Mouse (Mus musculus): Measurements from ENCODE around the gene Cdyl. TPM values are rescaled to one million over a fixed set of nuclear protein-coding genes. Genes with fewer than 3 reads are reported as not detected.
A peak's percentile ranks its signal among the peaks of the same experiment; 100 is the strongest.
"Not testable (repeated sequence)": the region's sequence is repeated elsewhere in the genome, so short reads cannot be mapped to it uniquely, and the experiment has no call there.

The Cdyl gene
- total RNA-seq, 4 experiments from 2014 or later, result 8.0 to 9.7 (median 9.2) TPM

DNA sequence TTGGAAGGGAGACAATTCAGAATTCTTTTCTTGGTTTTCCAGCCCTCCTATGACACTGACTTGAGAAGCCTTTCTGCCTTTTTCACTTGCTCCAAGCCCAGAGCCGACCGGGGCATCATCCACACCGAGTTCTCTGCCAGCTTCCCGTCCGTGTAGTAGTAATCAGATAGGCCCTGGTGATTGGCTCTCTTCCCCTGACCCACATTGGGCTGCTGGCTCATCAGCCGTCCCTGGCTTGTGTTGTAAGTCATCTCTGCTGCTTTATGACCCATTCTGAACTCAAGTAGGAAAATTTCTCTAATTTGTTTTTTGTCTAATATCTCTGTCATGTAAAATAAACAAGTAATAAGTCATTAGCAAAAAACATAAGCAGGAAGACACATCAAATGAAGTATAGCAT lies 173.0 kb downstream of the Cdyl start:
- no peak for DNase-seq (ENCODE audit: low spot score)

DNA sequence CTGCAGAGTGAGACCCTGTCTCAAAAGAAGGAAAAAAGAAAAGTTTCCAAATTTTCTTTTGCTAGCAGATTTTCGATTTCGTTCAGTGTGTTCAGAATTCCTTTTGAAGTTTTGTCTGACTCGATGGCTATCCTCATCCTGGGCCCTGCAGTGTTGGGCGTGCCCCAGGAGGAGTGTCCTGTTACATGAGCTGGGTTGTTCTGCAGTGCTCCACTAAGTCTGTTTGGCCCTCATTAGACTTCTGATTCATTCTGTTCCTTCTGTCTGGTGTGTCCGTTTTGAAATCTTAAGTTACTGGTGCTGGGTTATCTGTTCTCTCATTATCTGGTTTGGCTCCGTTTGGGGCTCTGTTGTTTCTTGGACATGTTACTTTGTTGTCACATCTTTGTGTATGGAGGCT lies 174.3 kb downstream of the Cdyl start:
- DNase-seq (ENCODE audit: low spot score), result no peak

DNA sequence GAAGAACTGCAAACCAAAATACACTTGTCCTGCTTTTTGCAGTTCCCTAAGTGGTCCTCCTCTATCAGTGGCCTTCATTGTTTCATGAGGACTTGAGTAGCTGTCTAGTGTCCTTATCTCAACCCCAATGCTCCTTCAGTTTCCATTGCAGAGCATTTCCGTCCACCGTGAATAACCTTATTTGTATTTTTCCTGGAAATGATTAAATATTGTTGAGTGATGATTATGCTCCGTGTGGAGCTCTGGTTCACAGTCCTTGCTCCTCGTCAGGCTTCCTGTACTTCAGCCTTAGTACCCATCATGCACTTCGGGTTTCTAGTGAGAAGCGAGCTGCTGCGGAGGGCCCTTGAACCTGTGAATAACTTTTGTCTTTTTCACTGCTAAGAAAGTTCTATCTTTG lies 176.0 kb downstream of the Cdyl start:
- DNase-seq (ENCODE audit: low spot score), result no peak

DNA sequence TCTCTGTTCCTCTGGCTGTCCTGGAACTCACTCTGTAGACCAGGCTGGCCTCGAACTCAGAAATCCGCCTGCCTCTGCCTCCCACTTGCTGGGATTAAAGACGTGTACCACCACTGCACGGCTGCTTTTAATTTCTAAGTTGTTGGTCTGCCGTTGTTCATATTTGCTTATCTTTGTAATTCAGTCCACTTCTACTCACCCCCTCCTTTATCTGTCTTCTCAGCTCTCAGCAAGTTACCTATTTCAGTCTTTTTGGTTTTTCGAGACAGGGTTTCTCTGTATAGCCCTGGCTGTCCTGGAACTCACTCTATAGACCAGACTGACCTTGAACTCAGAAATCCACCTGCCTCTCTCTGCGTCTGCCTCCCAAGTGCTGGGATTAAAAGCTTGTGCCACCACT lies 176.9 kb downstream of the Cdyl start:
- DNase-seq (ENCODE audit: low spot score), result not testable (repeated sequence)

DNA sequence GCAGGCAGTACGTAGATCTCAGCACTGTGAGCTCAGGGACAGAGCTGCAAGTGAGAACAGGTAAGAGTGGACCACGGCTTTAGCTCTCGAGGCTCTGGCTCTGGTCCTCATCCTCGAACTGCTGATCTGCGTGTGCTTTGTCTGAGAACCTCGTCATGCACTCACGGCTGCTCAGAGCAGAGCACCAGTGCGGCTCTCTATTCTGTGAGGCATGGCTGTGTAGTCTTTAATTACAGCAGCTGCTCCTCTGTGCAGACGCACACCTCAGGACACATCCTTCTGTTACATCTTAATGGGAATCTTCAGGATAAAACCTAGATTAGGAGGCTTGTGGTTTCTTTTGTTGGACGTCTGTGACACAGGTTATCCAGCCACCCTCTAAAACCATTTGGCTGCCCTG lies 180.5 kb downstream of the Cdyl start:
- no peak for DNase-seq (ENCODE audit: low spot score)

DNA sequence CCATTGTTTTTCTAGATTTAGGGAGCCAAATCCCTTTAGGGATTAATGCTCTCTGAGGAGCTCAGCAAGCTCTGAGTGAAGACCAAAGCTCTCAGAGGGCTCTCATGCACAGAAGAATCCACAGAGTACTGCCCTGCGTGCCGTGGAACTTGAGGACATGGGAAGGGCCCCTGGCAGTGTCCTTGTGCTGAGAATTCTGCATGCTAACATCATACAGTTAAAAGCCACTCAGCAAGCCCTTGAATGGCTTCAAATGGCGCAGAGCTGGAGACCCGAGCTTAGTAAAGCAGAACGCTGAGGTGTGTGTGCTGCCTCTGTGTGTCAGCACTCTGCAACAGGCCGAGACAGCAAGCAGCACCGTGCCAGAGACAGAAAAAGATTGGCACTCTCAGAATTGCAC lies 183.8 kb downstream of the Cdyl start:
- DNase-seq (ENCODE audit: low spot score), result no peak

DNA sequence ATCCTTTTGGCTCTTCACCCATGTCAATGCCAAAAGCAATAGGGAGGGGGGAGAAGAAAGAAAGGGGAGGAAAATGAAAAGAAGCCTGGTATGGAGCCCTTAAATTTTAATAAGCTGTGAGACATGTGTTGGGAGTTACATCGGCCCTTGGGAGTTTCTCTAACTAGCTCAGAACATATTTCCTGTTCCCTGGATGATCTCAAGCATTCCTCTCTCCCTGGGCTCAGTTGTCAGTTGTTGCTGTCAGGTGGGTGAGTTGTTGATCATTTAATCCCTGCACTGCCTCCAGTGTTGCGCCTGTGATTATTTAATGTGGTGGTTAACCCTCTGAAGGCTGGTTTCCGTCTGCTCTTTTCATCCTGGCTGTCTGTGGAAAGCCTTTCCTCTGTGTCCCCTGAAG lies 185.7 kb downstream of the Cdyl start:
- DNase-seq (ENCODE audit: low spot score), result no peak

DNA sequence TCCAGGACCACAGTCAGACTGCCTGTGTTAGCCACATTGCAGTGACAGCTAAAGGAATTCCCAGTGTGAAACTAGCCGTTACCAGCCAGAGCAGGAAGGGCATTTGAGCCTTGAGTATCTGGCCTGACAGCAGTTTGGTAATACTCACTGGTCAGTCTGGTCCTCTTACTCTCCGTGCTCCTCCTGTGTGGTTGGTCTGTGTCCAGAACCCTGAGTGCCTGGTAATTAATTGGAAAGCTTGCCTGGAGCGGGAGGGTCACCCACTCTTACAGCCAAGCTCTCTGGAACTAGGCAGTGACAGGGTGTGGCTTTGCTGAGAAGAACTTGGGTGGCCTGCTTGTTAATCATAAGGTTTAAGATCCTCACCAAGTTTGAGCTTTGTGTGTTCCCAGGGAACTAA lies 189.1 kb downstream of the Cdyl start:
- peak; percentile 7 for DNase-seq (ENCODE audit: low spot score)

DNA sequence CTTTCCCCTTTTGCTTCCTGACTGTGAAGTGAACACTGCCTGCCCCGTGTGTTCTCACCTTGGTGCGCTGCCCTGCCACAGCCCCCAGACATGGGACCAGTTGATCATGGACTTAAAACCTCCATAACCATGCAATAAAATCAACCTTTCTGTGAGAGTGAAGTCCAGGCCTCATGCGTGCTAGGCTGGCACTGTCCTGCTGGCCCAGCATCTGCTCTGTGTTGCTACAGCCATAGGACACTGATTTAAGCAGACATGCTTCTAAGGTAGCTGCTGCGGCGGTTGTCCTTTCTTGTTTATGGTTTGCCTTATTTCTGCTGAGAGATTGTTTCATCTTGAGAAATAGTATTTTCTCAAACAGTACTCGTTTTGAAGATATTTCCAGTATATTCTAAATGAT lies 191.9 kb downstream of the Cdyl start:
- DNase-seq (ENCODE audit: low spot score), result no peak

DNA sequence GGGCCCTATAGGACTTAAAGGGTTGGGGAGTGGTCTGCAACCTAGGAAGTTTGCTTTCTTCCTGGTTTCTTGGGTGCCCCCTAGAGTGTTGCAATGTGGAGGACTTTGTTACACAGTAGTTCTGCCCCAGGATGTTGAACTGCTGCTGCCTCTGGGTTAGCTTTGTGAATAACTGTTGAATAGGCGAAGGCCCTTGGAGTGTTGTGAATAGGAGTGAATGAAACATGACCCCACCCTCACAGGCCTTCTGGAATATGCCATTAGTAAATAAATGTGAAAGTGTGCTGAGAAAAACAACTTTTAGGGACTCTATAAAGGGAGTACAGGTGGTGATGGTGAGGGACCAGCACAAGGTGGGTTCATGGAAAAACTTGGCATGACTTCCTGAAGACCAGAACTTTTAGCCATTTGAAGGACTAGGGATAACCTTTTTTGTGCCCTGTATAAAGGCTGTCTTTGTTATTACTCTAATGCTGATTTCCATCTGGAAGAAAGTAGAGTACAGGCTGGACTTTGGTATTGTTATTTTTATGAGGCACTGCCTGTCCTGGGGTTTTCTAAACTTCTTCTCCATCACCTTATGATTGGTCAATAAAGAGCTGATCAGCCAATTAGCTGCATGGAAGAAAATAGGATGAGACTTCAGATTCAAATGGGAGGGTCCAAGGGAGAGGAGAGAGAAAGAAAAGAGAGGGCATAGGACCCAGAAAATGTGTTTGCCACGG lies 193.4 kb downstream of the Cdyl start:
- DNase-seq (ENCODE audit: low spot score), result no peak

DNA sequence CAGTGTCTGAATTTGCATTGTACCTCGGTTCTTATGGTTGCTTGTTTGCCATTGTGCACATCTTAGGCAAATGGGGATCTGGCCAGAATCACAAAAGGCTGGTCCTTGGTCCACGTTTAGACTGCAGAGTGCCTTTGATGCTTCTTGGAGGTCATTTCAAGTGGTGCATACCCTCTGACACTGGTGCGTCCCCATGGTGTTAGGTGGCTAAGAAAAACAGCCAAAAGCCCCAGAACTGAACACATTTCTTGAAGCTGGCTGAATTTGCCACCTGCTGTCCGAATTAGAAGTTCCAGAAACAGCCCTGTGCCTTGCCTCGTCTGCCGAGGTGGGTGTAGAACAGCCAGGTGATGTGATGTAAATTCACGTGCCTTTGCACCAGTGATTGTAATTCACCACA lies 197.9 kb downstream of the Cdyl start:
- no peak for DNase-seq (ENCODE audit: low spot score)

DNA sequence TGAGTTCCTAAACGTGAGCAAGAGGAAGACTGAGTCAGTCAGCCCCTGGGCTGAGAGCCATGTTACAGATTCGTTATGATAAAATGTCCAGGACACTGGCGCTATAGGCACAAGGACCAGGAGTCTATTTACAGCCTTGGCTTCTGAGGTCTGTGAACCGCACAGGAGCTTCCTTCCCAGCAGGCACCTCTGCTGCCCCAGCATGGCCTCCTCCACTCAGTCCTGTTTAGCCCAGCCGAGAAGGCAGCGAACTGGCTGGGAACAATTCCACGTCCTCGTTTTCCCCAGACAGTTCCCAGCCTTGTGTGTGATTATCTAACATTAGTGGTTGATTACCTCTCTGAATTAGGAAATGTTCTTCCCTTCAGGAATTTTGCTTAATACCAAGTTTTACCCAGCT lies 201.3 kb downstream of the Cdyl start:
- DNase-seq (ENCODE audit: low spot score), result peak; percentile 11

DNA sequence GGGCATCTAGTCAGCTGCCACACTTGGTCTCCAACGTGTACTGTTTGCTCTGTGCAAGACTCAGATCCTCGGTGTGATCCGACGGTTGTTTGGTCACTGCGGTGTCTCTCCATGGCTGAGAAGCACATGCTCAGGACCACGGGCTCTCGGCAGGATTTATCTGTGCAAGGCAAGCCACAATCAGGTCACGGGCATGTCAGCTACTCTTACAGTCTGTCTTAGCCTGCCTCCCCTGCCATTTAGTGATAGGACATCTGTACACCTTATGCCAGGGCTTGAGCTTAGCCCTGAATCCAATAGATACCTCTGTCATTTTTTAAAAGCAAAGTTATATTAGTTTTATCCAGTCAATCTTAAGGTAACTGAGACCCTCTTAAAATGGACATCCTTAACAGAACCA lies 211.0 kb downstream of the Cdyl start:
- DNase-seq (ENCODE audit: low spot score), result no peak

DNA sequence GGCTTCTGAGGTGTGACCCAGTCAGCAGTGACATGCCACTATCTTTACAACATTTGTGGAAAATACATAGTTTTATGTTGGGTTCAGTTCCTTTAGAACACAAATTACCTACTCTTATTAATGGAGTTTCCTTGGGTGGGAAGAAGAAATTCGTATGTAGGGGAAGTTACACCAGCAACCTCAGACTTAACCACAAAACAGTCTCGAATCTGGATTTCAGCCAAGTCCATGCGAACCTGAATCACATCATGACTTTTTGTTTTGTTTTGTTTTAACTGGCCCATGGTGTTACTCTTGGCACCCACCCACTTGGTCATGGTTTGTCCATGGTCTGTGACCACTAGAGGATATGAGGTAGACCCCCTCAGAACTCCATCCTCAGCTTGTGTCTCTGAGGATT lies 211.5 kb downstream of the Cdyl start:
- no peak for DNase-seq (ENCODE audit: low spot score)

DNA sequence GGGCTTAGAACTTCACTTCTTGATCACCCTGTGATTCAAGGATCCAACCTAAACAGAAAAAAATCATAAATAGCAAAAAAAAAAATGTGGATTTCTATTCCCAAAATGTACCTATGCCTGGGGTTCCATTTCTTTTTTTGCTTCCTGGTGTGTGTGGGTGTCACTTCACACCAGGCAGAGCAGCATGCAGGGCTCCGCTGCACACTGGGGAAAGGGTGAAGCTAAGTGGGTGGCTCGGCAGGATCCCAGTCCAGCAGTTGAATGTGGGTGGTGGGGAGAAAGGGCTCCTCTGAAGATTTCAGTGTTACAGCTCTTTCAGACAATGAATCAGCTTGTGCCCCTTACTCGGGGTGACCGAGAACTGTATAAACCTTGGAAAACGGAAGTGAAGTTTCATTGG lies 215.8 kb downstream of the Cdyl start:
- no peak for DNase-seq (ENCODE audit: low spot score)

DNA sequence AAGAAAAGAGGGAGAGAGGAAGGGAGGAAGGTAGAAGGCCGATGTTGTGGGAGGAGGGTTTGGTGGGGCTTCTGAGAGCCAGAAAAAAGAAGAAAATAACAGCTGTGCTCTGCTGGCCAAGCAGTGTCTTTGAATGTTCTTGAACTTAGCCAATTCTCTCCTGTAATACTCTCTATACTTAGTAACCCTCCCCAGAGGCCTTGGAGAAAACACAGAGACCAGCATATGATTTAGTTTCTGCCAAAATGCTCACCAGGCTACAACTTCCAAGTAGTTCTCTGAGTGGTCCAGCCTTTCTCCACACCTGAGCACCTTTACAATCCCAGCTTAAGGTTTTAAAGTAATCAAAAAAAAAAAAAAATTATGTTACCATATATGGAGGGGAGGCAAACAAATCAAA lies 218.6 kb downstream of the Cdyl start:
- DNase-seq (ENCODE audit: low spot score), result peak; percentile 39

DNA sequence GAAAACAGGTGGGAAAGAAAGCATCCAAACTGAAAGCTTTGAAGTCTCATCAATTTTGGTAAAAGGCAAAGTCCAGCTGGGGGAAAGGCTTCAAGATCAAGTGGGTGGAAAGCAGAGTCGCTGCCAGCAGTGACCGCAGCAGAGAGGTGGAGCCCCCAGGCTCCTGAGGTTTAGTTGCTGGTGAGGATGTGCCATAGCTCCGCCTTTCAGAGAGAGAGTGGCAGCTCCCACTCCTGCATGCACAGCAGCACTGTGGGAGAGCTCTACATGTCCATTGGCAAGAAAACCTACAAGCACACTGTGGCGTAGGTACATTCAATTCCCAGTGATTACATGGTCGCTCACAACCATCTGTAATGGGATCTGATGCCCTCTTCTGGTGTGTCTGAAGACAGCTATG lies 219.4 kb downstream of the Cdyl start:
- DNase-seq (ENCODE audit: low spot score), result no peak

DNA sequence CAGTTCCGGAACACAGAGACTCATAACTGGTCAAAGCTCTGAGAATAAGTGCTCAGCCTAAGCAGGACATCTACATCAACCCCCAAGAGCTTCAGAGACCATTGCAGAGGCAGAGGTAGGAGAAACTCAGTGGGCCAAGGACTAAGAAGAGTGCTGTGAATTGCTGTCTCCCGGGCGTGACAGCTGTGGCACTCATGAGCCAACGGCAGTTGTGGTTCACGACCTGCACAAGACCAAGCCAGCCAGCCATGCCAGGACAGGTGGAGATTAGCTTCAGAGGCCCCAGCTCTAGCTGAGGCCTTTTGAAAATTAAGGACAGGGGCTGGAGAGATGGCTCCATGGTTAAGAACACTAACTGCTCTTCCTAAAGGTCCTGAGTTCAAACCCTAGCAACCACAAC lies 219.9 kb downstream of the Cdyl start:
- no peak for DNase-seq (ENCODE audit: low spot score)

DNA sequence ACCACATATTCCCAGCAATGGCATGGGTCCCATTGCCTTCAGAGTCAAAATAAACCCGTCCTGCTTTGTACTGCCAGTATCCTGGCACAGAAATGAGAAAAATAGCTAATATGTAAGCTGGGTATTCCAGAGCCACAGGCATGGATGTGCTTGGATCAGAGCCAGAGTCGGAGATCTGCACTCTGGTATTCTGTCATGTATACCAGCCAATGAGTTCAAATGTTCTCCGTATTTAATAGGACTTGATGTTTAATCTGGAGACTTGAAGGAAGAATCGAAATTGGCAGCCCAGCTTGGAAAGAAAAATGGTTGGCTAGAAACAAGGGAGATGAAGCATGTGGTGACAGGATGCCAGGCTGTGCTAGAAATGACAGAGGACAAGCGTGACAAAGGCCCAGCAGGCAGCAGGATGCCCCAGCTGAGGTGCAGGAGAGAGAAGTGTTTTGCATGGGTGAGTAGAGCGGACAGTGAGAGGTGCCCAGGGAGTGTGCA lies 221.0 kb downstream of the Cdyl start:
- no peak for DNase-seq (ENCODE audit: low spot score)

DNA sequence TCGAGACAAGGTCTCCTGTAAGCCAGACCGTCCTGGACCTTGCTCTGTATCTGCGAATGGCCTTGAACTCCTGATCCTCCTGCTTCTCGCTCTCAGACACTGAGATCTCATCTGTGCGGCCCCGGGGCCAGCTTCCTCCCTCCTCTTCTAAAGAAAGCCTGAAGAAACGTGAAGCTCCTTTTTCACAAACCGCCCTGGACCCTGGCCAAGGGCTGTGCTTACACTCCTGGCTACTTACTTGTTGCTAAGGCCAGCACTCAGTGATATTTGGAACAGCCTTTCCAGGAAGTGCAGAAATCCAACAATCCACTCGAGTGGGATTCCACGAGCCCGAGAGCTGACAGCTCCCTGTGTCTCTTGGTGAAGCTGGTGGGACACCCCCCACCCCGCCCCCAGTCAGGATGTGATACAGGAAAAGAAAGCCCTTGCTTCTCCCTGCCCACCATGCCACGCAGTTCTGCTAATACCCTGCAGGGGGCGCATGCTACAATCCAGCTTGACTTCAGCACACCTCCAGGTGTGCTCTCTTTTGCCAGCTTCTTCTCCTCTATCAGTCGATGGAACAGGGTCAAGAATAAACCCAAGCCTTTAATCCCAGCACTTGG lies 226.6 kb downstream of the Cdyl start:
- peak; percentile 41 for DNase-seq (ENCODE audit: low spot score)

DNA sequence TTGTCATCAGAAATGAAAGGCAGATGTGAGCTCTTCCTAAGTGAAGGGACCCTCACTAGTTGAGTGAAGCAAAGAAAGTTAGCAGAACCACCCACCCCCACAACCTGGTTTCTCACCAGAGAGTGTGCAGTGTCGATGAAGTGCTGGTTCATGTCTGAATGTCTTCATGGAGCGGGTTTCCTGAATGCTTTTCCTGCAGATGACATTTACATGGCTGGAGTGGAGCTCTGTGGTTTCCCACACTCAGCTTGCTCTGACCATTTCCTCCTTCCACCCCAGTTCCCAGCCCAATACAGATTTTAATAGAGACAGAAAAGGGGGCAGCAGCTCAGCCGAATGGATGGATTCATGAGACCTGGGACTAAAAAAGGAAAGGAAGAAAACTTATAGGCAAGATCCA lies 233.2 kb downstream of the Cdyl start:
- no peak for DNase-seq (ENCODE audit: low spot score)

DNA sequence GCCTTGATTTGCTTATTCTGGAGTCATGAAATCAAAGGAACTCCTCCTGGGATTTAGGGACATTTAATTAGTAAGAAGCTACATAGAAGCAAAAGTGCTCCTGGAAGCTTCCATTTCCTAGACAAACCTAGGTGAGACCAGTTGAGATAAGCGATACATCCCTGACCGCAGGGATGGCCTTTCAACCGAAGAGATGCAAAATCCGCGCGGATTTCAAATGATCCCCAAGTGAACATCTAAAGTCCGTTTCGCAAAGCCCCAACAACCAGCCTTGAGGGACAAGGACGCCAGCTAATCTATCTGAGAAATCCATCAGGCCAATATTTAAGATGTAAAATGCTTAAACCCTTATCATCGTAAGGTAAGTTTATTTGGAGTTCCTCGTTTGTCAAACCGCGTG lies 245.7 kb downstream of the Cdyl start:
- no peak for DNase-seq (ENCODE audit: low spot score)

DNA sequence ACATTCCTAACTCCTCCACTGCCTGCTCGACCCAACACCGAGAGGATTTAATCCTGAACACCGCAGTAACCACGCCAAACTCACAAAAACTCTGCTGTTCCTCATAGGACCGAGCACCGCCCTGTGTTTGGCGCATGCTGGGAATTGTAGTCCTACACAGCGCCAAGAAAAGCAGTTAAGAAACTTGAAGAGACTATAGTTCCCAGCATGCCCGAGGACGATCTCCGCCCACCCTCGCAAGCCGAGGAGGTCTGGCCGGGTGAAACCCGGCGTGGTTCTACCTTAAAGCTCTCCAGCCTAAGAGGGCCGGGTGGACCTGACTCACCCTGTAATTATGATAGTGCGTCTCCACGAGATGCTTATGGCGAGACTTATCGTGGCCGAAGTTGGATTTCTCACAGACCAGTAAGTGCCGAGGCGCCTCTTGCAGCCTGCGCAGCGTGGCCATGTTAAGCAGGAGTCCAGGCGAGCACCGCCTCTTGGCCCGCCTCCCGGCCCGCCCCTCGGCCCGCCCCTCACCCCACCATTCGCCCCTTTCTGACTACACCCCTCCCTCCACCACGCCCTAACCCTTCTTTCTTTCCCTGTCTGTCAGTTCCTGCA lies 246.3 kb downstream of the Cdyl start, which contains the start of gene Rpp40:
Rpp40 (minus strand) TSS at position 481 of the 603 bp plus-strand sequence.
- peak; percentile 94 for DNase-seq (ENCODE audit: low spot score)
